Mouse (Mus musculus) stomach, embryonic 14.5 days (tissue): Measurements from ENCODE around the gene Rhcg. TPM values are rescaled to one million over a fixed set of nuclear protein-coding genes. Genes with fewer than 3 reads are reported as not detected.

Source experiments
- ATAC-seq: fragments of 200-750 bp; cut with Nextera tagmentation; 2 replicates; pipeline ENCODE4 v1.8.0; 2017; ENCODE audit warnings: low read depth, moderate TSS enrichment; ENCODE audit not compliant: insufficient number of reproducible peaks, insufficient read depth, low FRiP score
- H3K27ac ChIP-seq: fragments of 300-500 bp; sonication (generic); 2 replicates; pipeline ENCODE4 v1.5.1; 2014; ENCODE audit warnings: mild to moderate bottlenecking, low read length, moderate library complexity, mixed read lengths
- H3K27me3 ChIP-seq: fragments of 300-500 bp; sonication (generic); 2 replicates; pipeline ENCODE4 v1.6.1; 2014; ENCODE audit warnings: low read length, control low read depth, mixed read lengths; ENCODE audit not compliant: control insufficient read depth, insufficient read depth
- H3K36me3 ChIP-seq: fragments of 300-500 bp; sonication (generic); 2 replicates; pipeline ENCODE4 v1.6.1; 2014; ENCODE audit warnings: mild to moderate bottlenecking, control low read depth, low read length, moderate library complexity, mixed read lengths; ENCODE audit not compliant: control insufficient read depth, insufficient read depth
- H3K4me1 ChIP-seq: fragments of 300-500 bp; sonication (generic); 2 replicates; pipeline ENCODE4 v1.6.1; 2014; ENCODE audit warnings: low read length, control low read depth, mixed read lengths; ENCODE audit not compliant: control insufficient read depth, insufficient read depth
- H3K4me2 ChIP-seq: fragments of 300-500 bp; sonication (generic); replicated peaks from 2 replicates; pipeline ENCODE4 v1.6.1; 2014; ENCODE audit warnings: low read depth, low read length, control low read depth
- H3K4me3 ChIP-seq: fragments of 300-500 bp; sonication (generic); 2 replicates; pipeline ENCODE4 v1.5.1; 2014; ENCODE audit warnings: low read depth, low read length, control low read depth
- H3K9ac ChIP-seq: fragments of 300-500 bp; sonication (generic); replicated peaks from 2 replicates; pipeline ENCODE4 v1.6.1; 2014; ENCODE audit warnings: low read depth, mild to moderate bottlenecking, control low read depth, low read length, moderate library complexity, mixed read lengths
- H3K9me3 ChIP-seq: fragments of 300-500 bp; sonication (generic); 2 replicates; pipeline ENCODE4 v1.6.1; 2016; ENCODE audit warnings: low read depth, low read length, control low read depth; ENCODE audit not compliant: control insufficient read depth
- WGBS: fragments of 180-500 bp; shearing (Covaris S2); extraction: QIAGEN DNeasy Blood & Tissue Kit; methylation state at CpG from one replicate; pipeline ENCODE4 v1.1.7; 2014; 5-methylcytosine and 5-hydroxymethylcytosine counted together
- polyA plus RNA-seq: library from polyadenylated mRNA; unstranded; fragments of >200 nt; fragmentation: Nextera tagmentation; extraction: Ambion mirVana; gene quantifications from 2 replicates; pipeline ENCODE4 v1.2.1, GENCODE M21; 2014

Gene Rhcg
- polyA plus RNA-seq, 1 experiment from 2014 or later: not detected

DNA sequence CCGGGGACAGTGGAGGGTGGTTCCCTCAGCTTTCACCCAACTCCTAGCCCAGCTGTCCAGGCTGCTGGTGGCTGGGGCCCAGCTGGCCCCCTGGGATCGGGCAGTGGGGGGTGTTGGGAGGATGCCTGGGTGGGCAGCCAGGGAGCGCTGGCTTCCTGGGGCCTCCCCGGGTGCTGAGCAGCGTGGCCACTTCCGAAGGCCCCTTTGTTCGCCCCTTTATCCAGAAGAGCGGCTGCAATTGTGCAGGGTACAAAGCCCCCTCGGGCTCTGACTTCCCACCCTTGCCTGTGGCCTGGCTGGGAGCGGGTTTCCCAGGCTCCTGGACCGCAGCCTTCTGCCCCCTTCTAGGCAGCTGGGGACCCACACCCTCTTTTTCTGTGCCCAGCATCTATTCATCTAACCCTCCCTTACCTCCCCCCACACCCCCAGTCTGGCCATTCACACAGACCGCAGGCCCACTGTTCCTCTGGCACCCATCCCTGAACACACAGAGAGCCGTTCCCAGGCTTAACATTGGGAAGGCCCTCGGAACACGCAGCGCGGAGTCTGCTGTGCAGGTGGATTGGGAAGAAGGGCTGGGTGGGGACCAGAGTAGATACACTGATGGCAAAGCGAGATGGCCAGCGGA lies 45.2 kb downstream of the Rhcg start:
- H3K9me3 ChIP-seq: no peaks in the 10 kb centered on the region
- H3K4me3 ChIP-seq: no peak overlapping the region
- H3K27me3 ChIP-seq: no peaks in the 10 kb centered on the region
- WGBS: 61% methylated on average over 19 of the region's 19 CpGs
- H3K27ac ChIP-seq: no peak overlapping the region
- H3K9ac ChIP-seq: no peak overlapping the region
- H3K4me1 ChIP-seq: no peaks in the 10 kb centered on the region
- ATAC-seq: no peak
- H3K4me2 ChIP-seq: no peak overlapping the region
- no peaks in the 10 kb centered on the region for H3K36me3 ChIP-seq

DNA sequence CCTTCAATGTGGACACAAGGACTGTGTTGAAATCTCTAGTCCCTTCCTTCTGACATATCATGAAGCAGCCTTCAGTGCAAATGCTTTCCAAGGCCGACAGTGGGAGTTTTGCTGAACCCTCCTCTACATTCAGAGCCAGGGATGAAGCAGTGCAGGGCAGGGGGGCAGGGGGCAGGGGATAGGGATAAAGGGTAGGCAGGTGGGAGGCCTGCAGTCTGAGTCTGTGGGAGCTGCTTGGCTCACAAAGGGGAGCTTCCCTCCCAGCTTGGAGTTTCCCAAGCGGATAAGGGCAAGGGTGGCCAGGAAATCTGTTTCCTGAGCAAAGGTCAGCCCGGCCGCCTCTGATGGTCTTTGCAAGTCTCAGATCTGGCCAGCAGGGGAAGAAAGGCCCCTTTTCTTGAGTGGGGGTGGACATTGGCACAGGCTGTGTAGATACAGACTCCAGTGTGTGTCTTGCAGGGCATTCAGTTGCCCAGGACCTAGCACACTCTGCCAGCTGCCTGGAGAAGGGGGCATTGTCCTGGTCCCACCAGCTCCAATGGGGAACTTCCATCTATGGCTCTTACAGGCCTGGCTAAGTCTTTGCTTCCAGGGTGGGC lies 48.4 kb downstream of the Rhcg start:
- Histone ChIP-seq H3K27me3 (no peaks in the 10 kb centered on the region), H3K4me3 (no peak overlapping the region), H3K27ac (no peak overlapping the region), H3K9me3 (no peaks in the 10 kb centered on the region), H3K36me3 (no peaks in the 10 kb centered on the region), H3K4me2 (no peak overlapping the region), H3K9ac (no peak overlapping the region), H3K4me1 (no peaks in the 10 kb centered on the region)
- ATAC-seq: no peak
- WGBS: 46% methylated on average over 4 of the region's 4 CpGs

DNA sequence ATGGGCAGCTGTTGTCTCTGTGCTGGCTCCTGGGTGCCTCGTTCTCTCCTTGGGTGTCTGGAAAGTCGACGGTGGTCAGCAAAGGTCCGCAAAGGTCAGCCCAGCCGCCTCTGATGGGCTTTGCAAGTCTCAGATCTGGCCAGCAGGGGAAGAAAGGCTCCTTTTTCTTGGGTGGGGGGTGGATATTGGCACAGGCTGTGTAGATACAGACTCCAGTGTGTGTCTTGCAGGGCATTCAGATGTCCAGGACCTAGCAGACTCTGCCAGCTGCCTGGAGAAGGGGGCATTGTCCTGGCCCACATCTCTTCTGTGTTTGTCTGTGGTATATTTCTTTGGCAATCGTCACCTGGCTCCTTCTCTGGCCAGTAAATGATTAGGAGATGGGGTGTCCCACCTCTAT lies 49.2 kb downstream of the Rhcg start:
- Histone ChIP-seq H3K36me3 (no peaks in the 10 kb centered on the region), H3K27me3 (no peaks in the 10 kb centered on the region), H3K4me3 (no peak overlapping the region), H3K4me1 (no peaks in the 10 kb centered on the region), H3K9me3 (no peaks in the 10 kb centered on the region), H3K4me2 (no peak overlapping the region), H3K27ac (no peak overlapping the region), H3K9ac (no peak overlapping the region)
- ATAC-seq: no peak
- WGBS: 60% methylated on average over 6 of the region's 6 CpGs

DNA sequence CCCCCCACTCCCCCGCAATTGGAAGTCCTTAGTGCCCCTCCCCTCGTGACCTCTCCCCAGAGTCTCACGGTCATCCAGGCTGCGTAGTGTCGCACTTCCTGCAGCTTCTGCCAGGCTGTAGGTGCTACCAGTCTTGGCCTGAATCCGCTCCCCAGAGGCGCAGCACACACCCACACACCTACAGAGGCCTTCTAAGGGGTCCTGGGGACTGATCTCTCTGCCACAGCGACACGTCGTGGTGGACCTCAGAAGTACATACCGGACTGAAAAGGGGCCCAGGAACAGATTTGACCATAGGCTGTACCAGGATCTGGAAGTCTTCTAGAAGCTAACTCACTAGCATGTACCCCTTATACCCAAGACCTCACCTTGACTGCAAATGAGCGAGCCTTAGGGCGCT lies 53.8 kb downstream of the Rhcg start:
- Histone ChIP-seq H3K4me1 (no peaks in the 10 kb centered on the region), H3K9ac (no peak overlapping the region), H3K27me3 (0 out of 2 replicates have a peak, but pooled peaks cover 2% of the 10 kb centered on the region), H3K4me2 (no peak overlapping the region), H3K9me3 (no peaks in the 10 kb centered on the region), H3K27ac (no peak overlapping the region), H3K4me3 (no peak overlapping the region), H3K36me3 (no peaks in the 10 kb centered on the region)
- WGBS: 20% methylated on average over 13 of the region's 13 CpGs
- no peak for ATAC-seq

DNA sequence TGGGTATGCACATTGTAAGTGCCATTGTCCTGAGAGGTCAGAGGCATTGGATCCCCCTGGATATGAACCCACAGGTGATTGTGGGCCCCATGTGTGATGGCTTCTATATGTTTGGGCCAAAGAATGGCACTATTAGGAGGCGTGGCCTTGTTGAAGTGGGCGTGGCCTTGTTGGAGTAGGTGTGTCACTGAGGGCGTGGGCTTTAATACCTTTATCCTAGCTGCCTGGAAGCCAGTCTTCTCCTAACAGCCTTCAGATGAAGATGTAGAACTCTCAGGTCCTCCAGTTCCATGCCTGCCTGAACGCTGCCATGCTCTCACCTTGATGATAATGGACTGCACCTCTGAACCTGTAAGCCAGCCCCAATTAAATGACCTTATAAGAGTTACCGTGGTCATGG lies 55.1 kb downstream of the Rhcg start:
- 44% methylated on average over 5 of the region's 5 CpGs for WGBS
- Histone ChIP-seq H3K36me3 (no peaks in the 10 kb centered on the region), H3K4me1 (no peaks in the 10 kb centered on the region), H3K9ac (no peak overlapping the region), H3K27me3 (peaks cover 5% of the 10 kb centered on the region; the same call in 1 of the 2 replicates), H3K4me3 (no peak overlapping the region), H3K4me2 (no peak overlapping the region), H3K27ac (no peak overlapping the region), H3K9me3 (no peaks in the 10 kb centered on the region)
- ATAC-seq: no peak

DNA sequence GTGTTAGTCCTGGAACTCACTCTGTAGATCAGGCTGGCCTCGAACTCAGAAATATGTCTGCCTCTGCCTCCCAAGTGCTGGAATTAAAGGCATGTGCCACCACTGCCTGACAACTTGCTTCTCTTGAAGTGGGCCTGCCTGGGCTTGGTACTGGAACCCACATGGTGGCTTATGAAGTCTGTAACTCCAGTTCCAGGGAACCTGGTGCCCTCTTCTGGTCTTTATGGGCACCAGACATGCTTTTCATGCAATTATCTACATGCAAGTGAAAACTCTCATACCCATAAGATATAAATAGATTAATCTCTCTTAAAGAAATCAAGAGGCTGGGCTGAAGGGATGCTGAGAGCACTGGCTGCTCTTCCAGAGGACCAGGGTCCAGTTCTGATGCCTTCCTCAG lies 58.8 kb downstream of the Rhcg start:
- H3K4me2 ChIP-seq: no peak overlapping the region
- H3K4me1 ChIP-seq: no peaks in the 10 kb centered on the region
- 67% methylated on average over 1 of the region's 1 CpGs for WGBS
- no peaks in the 10 kb centered on the region for H3K9me3 ChIP-seq
- no peak overlapping the region for H3K27ac ChIP-seq
- no peak overlapping the region for H3K4me3 ChIP-seq
- peaks cover 37% of the 10 kb centered on the region for H3K27me3 ChIP-seq
- no peaks in the 10 kb centered on the region for H3K36me3 ChIP-seq
- no peak overlapping the region for H3K9ac ChIP-seq
- no peak for ATAC-seq

DNA sequence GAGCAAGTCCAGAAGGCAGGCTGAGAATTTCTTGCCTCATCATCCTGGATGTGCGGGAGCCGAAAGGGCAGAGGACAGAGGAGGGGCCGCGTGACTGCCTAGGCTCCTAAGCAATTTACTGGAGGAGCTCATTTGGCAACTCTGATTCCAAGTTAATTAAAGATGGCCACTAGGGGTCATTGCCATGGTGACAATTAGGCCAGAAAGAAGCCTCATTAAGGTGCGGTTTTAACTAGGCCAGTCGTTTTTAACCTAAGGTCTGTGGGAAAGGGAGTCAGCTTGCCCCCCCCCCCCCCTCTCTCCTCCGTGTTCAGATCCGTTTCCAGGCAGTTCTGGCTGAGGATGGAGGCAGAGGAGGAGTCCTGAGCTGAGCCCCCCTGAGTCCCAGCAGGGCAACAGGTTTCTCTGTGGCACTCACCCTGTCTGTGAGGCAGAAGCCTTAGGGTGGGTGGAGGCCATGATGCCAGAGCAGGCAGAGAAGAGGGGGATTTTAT lies 59.7 kb downstream of the Rhcg start:
- ATAC-seq: no peak
- H3K27me3 ChIP-seq: peaks cover 45% of the 10 kb centered on the region
- 9% methylated on average over 8 of the region's 8 CpGs for WGBS
- no peaks in the 10 kb centered on the region for H3K9me3 ChIP-seq
- no peaks in the 10 kb centered on the region for H3K36me3 ChIP-seq
- H3K9ac ChIP-seq: no peak overlapping the region
- H3K27ac ChIP-seq: no peak overlapping the region
- no peak overlapping the region for H3K4me3 ChIP-seq
- H3K4me2 ChIP-seq: no peak overlapping the region
- no peaks in the 10 kb centered on the region for H3K4me1 ChIP-seq

DNA sequence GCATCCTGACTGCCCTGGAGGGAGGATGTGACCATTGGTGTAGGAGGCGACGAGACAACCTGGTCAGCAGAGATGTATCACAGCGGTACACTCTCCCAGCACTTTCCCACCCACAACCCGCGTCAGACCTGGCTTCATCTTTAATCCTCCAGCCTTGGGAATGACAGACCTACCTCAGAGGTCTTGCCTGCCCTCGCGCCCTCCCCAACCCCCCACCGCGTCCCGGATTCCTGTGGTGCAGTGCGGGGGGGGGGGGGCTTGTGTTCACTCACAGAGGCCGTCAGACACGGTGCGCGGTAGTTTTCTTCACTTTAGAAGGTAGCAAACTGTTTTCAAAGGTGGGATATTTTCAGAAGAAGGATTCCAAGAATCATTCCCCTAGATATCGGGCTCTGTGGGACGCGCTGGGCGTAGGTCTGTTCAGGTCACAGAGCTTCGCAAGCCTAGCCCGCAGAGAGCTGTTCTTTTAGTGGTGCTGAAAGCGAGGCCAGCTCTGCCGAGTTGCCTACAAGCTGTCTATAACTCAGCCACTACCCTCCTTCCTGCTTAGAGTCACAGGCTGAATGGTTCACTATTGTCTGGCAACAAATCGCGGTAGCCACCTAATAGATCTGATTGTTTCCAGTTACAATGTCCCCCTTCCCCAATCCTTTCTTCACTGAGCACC lies 62.0 kb downstream of the Rhcg start:
- no peak overlapping the region for H3K4me3 ChIP-seq
- no peak overlapping the region for H3K27ac ChIP-seq
- H3K36me3 ChIP-seq: no peaks in the 10 kb centered on the region
- H3K27me3 ChIP-seq: peaks cover 52% of the 10 kb centered on the region
- H3K4me1 ChIP-seq: no peaks in the 10 kb centered on the region
- H3K9me3 ChIP-seq: no peaks in the 10 kb centered on the region
- H3K9ac ChIP-seq: no peak overlapping the region
- WGBS: 1% methylated on average over 25 of the region's 25 CpGs
- no peak overlapping the region for H3K4me2 ChIP-seq
- no peak for ATAC-seq
